Mouse (Mus musculus) testis, adult 2 months (tissue): Measurements from ENCODE around the gene Olfr576. TPM values are rescaled to one million over a fixed set of nuclear protein-coding genes. Genes with fewer than 3 reads are reported as not detected.

ENCODE experiments used
- H3K27ac ChIP-seq: fragments of 200-500 bp; 2 replicates; pipeline ENCODE4 v1.5.1; 2012; ENCODE audit warnings: low read depth, low read length; ENCODE audit not compliant: control insufficient read depth, insufficient read depth
- H3K27me3 ChIP-seq: fragments of 200-500 bp; 2 replicates; pipeline ENCODE4 v1.6.1; 2012; ENCODE audit warnings: mild to moderate bottlenecking, low read length, moderate library complexity; ENCODE audit not compliant: control insufficient read depth, insufficient read depth
- H3K36me3 ChIP-seq: fragments of 200-500 bp; 2 replicates; pipeline ENCODE4 v1.6.1; 2012; ENCODE audit warnings: mild to moderate bottlenecking, low read length; ENCODE audit not compliant: control insufficient read depth, insufficient read depth
- H3K4me1 ChIP-seq: fragments of 200-500 bp; 2 replicates; pipeline ENCODE4 v1.6.1; 2012; ENCODE audit warnings: low read length; ENCODE audit not compliant: control insufficient read depth, insufficient read depth
- H3K4me3 ChIP-seq: fragments of 200-500 bp; 2 replicates; pipeline ENCODE4 v1.5.1; 2012; ENCODE audit warnings: low read depth, mild to moderate bottlenecking, low read length, moderate library complexity, mixed read lengths; ENCODE audit not compliant: control insufficient read depth
- CTCF ChIP-seq: fragments of 200-500 bp; IDR thresholded peaks from 2 replicates; pipeline ENCODE4 v1.5.1; 2012; ENCODE audit warnings: low read depth, mild to moderate bottlenecking, inconsistent platforms, low read length, moderate library complexity; ENCODE audit not compliant: control insufficient read depth, insufficient read depth, insufficient replicate concordance
- POLR2A ChIP-seq: fragments of 200-500 bp; IDR thresholded peaks from 2 replicates; pipeline ENCODE4 v1.6.1; 2012; ENCODE audit warnings: low read depth, mild to moderate bottlenecking, inconsistent platforms, low read length, moderate library complexity; ENCODE audit not compliant: control insufficient read depth
- polyA plus RNA-seq: library from polyadenylated mRNA; depleted of rRNA; stranded (reverse); fragments of >200 nt; gene quantifications from 2 replicates; pipeline ENCODE4 v1.2.3, GENCODE M21; 2012

Gene Olfr576
- polyA plus RNA-seq, 1 experiment: not detected

GRCm38 (mm10) chr7:102942475-102942874 is 20.0 kb upstream of the Olfr576 start, which contains the start of gene Olfr573-ps1:
Gene Olfr573-ps1 (minus strand): TSS chr7:102942575.
- TF ChIP-seq POLR2A: no peak
- no peak for TF ChIP-seq CTCF
- Histone ChIP-seq H3K27me3 (no peaks in the 10 kb centered on the region), H3K4me3 (no peak within 1 kb of the TSS), H3K36me3 (no peaks in the 10 kb centered on the region), H3K4me1 (no peaks in the 10 kb centered on the region), H3K27ac (no peak within 1 kb of the TSS)

- no peak overlapping the region for H3K4me3 ChIP-seq
- TF ChIP-seq POLR2A (no peak), CTCF (no peak)
- H3K36me3 ChIP-seq: no peaks in the 10 kb centered on the region
- H3K4me1 ChIP-seq: no peaks in the 10 kb centered on the region
- no peak overlapping the region for H3K27ac ChIP-seq
- no peaks in the 10 kb centered on the region for H3K27me3 ChIP-seq
Measured at GRCm38 (mm10) chr7:102943417-102943816, 19.0 kb upstream of the Olfr576 start.

GRCm38 (mm10) chr7:102948167-102948566 is 14.3 kb upstream of the Olfr576 start, which contains the start of gene Olfr574:
Gene Olfr574 (plus strand): TSS chr7:102948467.
- Histone ChIP-seq H3K36me3 (no peaks in the 10 kb centered on the region), H3K27me3 (no peaks in the 10 kb centered on the region), H3K4me1 (no peaks in the 10 kb centered on the region), H3K4me3 (no peak within 1 kb of the TSS), H3K27ac (no peak within 1 kb of the TSS)
- TF ChIP-seq POLR2A (no peak), CTCF (no peak)

DNA sequence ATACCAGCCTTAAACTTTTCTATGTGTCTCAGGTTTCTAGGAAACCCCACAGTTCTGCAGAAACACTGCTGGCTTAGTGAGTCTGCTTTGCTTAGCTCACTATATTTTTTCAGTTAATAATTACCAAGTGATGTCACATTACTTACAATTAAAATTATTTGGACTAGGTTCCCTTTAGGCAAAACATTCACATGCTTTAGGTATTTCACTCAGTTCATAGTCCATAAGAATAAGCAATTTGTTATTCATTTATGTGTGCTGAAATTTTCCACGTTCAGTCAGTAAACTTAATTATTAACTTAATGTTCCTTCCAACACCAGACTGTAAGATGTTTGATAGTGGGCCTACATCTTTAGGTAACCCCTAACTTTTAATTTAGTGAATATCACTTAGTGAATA is 11.7 kb upstream of the Olfr576 start:
- H3K27me3 ChIP-seq: no peaks in the 10 kb centered on the region
- H3K27ac ChIP-seq: no peak overlapping the region
- H3K4me3 ChIP-seq: no peak overlapping the region
- TF ChIP-seq CTCF: no peak
- TF ChIP-seq POLR2A: no peak
- H3K36me3 ChIP-seq: no peaks in the 10 kb centered on the region
- no peaks in the 10 kb centered on the region for H3K4me1 ChIP-seq

DNA sequence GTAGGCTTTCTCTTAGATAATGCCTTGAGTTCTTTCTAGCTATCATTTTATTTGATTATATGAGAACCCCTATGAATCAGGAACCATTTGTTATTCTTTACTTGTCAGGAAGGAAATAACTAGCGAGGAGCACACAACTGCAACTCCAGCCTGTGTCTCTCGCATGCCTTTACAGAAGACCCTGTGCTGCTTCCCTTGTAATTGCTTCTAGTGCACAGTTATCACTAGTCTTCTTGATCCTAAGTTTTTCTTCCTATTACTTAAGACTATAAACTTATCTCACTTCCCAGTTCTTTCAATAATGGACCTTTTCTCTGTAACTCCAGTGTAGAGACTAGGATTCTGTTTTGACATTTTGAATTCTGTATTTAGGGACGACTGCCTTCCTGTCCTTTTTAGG is 4.3 kb upstream of the Olfr576 start:
- Histone ChIP-seq H3K36me3 (no peaks in the 10 kb centered on the region), H3K27ac (no peak overlapping the region), H3K4me1 (no peaks in the 10 kb centered on the region), H3K4me3 (no peak overlapping the region), H3K27me3 (no peaks in the 10 kb centered on the region)
- no peak for TF ChIP-seq CTCF
- TF ChIP-seq POLR2A: no peak

GRCm38 (mm10) chr7:102958593-102958992 is 3.9 kb upstream of the Olfr576 start, which contains the start of gene Olfr575:
Gene Olfr575 (minus strand): TSS chr7:102958775.
- TF ChIP-seq POLR2A (no peak), CTCF (no peak)
- no peak within 1 kb of the TSS for H3K27ac ChIP-seq
- H3K4me1 ChIP-seq: no peaks in the 10 kb centered on the region
- H3K27me3 ChIP-seq: no peaks in the 10 kb centered on the region
- no peak within 1 kb of the TSS for H3K4me3 ChIP-seq
- H3K36me3 ChIP-seq: no peaks in the 10 kb centered on the region

- H3K4me3 ChIP-seq: no peak overlapping the region
- H3K27ac ChIP-seq: no peak overlapping the region
- H3K4me1 ChIP-seq: no peaks in the 10 kb centered on the region
- TF ChIP-seq CTCF: no peak
- TF ChIP-seq POLR2A: no peak
- H3K36me3 ChIP-seq: no peaks in the 10 kb centered on the region
- no peaks in the 10 kb centered on the region for H3K27me3 ChIP-seq
Measured at GRCm38 (mm10) chr7:102974399-102974798, 11.9 kb downstream of the Olfr576 start.

DNA sequence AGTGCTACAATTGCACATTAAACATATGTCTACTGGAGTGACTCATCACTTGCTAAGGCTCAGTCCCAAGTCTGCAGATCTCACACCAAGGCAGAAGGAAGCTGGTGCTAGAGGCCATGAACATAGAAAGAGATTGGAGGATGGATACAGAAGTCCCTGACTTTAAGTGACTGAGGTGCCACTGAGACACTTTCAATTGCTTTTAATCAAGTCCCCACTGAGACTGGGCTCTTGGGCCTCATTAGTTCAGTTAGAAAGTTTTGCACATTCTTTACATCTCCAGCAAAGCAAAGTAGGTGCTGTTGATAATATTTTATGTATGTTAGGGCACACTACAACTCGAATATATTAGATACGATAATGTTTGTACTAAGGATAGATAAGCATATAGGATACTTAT is 13.4 kb downstream of the Olfr576 start, which contains the start of gene Olfr577:
TSS of gene Olfr577 (minus strand) at position 101 of the 400 bp plus-strand sequence.
- no peaks in the 10 kb centered on the region for H3K4me1 ChIP-seq
- no peaks in the 10 kb centered on the region for H3K36me3 ChIP-seq
- TF ChIP-seq CTCF: no peak
- TF ChIP-seq POLR2A: no peak
- H3K4me3 ChIP-seq: no peak within 1 kb of the TSS
- H3K27ac ChIP-seq: no peak within 1 kb of the TSS
- no peaks in the 10 kb centered on the region for H3K27me3 ChIP-seq
